16 mouse cellular contexts compared by ENCODE assay signal in the genomic region with DNA sequence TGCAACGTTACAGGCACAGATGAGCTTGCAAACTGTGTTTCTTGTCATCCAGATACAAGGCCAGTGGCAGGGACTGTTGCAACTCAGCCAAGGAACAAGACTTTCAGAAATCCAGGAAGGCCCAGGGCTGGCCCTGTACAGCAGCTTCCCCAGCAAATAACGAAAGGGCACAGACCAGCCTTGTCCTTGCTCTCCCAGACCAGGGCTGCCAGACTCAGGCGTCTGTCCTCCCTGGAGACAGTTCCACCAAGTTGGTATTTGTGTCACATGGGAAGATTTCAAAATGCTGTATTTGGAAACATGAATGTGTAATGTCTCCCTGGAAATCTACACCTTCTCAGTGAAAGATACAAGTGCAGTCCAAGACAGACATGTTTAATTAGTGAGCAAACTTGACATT.
DNase-seq lines count a peak whose midpoint lies in the region; ATAC-seq lines count a peak whose summit lies in the region.
"Had no signal": no experiment of that assay in that cellular context is flagged by ENCODE, and none has a peak within 500 bp of the region (broad histone marks: within the 10 kb centered on the region; RNA-seq: fewer than 3 reads in every experiment).

No protein-coding gene starts in this region.

- DNase-seq in layer of hippocampus, postnatal 10 days (ENCODE audit: low spot score in 2 of 2), result peak; percentile 6 to 12
- DNase-seq in layer of hippocampus, adult 9-10 months (ENCODE audit: low spot score), result no peak
- peak; percentile 83 for DNase-seq in adrenal gland, adult 2 months
- DNase-seq in adrenal gland, postnatal 14 days, result peak; percentile 80
- DNase-seq in left cerebral cortex, adult 11 months (ENCODE audit: low spot score), result no peak
- DNase-seq in retina, postnatal 1 day, result no peak
- DNase-seq: cerebellum, adult 11-12 months; kidney, adult 11 months; lung, adult 2 months; lung, postnatal 4 days had no signal

- 0 out of 2 replicates have a peak overlapping the region, but pooled peaks have one; percentile 5 for H3K27ac ChIP-seq in midbrain, embryonic 15.5 days
- H3K27ac ChIP-seq: embryonic facial prominence, embryonic 13.5 days; forebrain, embryonic 10.5 days; hindbrain, embryonic 15.5 days; neural tube, embryonic 13.5 days had no signal

- WGBS in midbrain, embryonic 15.5 days, result 67% methylated on average over 3 of the region's 3 CpGs

- no peak overlapping the region for H3K4me3 ChIP-seq in midbrain, embryonic 15.5 days
- H3K4me3 ChIP-seq: embryonic facial prominence, embryonic 13.5 days; forebrain, embryonic 10.5 days; hindbrain, embryonic 15.5 days; neural tube, embryonic 13.5 days had no signal

- H3K27me3 ChIP-seq in midbrain, embryonic 15.5 days (replicated peaks), result no peaks in the 10 kb centered on the region
- H3K27me3 ChIP-seq: embryonic facial prominence, embryonic 13.5 days; hindbrain, embryonic 15.5 days; neural tube, embryonic 13.5 days had no signal

- H3K4me2 ChIP-seq in midbrain, embryonic 15.5 days, result no peak overlapping the region
- H3K4me2 ChIP-seq: embryonic facial prominence, embryonic 13.5 days; hindbrain, embryonic 15.5 days; neural tube, embryonic 13.5 days had no signal

- H3K9me3 ChIP-seq in midbrain, embryonic 15.5 days, result no peaks in the 10 kb centered on the region
- H3K9me3 ChIP-seq: embryonic facial prominence, embryonic 13.5 days; forebrain, embryonic 10.5 days; hindbrain, embryonic 15.5 days; neural tube, embryonic 13.5 days had no signal

- no peaks in the 10 kb centered on the region for H3K4me1 ChIP-seq in midbrain, embryonic 15.5 days
- H3K4me1 ChIP-seq: embryonic facial prominence, embryonic 13.5 days; forebrain, embryonic 10.5 days had no signal

- H3K36me3 ChIP-seq in midbrain, embryonic 15.5 days (replicated peaks), result no peaks in the 10 kb centered on the region
- H3K36me3 ChIP-seq: embryonic facial prominence, embryonic 13.5 days; forebrain, embryonic 10.5 days; hindbrain, embryonic 15.5 days; neural tube, embryonic 13.5 days had no signal

- ATAC-seq in midbrain, embryonic 15.5 days (replicated peaks), result no peak
- ATAC-seq: CD4-positive, CD25-positive, alpha-beta regulatory T cell, adult 4 months had no signal

- H3K9ac ChIP-seq in midbrain, embryonic 15.5 days, result no peak overlapping the region
- H3K9ac ChIP-seq: embryonic facial prominence, embryonic 13.5 days; hindbrain, embryonic 15.5 days; neural tube, embryonic 13.5 days had no signal

Comparison
In these comparisons a context has a peak if more than half of its experiments do, and no peak if none do; other contexts are left out.
1. DNase-seq: peak in layer of hippocampus, postnatal 10 days (2 of 2), adrenal gland, adult 2 months (single experiment) and adrenal gland, postnatal 14 days (single experiment); none in layer of hippocampus, adult 9-10 months (single experiment), left cerebral cortex, adult 11 months (single experiment) and retina, postnatal 1 day (single experiment).